Mouse (Mus musculus) layer of hippocampus, adult 18-20 months (tissue): ENCODE results near the gene Gm21761. TPM values are rescaled to one million over a fixed set of nuclear protein-coding genes. Genes with fewer than 3 reads are reported as not detected.
"Not testable (repeated sequence)": the region's sequence is repeated elsewhere in the genome, so short reads cannot be mapped to it uniquely, and the experiment has no call there.

Source experiments
- DNase-seq, 2 experiments: peaks; one replicate each; pipeline ENCODE4 v3.0.0; 2022; ENCODE audit warnings: low spot score in 2 of 2
- long read RNA-seq: library from polyadenylated mRNA; stranded (forward); transcript quantifications from one replicate; pipeline ENCODE4 v2.0.0, GENCODE M21; 2021
- total RNA-seq, 2 experiments: library from RNA; stranded (reverse); gene quantifications; 2 replicates each; pipeline ENCODE4 v1.2.3; 2021

The Gm21761 gene
- total RNA-seq, result not detected
- long read RNA-seq, result 0 reads

DNA sequence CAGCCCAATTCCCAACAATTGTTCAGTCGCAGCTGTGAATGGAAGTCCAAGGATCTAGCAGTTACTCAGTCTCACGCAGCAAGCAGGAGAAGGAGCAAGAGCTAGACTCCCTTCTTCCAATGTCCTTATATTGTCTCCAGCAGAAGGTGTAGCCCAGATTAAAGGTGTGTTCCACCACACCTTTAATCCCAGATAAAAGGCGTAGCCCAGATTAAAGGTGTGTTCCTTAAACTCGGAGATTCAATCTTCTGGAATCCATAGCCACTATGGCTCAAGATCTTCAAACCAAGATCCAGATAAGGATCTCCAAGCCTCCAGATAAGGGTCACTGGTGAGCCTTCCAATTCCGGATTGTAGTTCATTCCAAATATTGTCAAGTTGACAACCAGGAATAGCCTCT, at the start of gene Gm21761:
TSS of gene Gm21761 (minus strand) at position 101 of the 400 bp plus-strand sequence.
- not testable (repeated sequence) for DNase-seq

DNA sequence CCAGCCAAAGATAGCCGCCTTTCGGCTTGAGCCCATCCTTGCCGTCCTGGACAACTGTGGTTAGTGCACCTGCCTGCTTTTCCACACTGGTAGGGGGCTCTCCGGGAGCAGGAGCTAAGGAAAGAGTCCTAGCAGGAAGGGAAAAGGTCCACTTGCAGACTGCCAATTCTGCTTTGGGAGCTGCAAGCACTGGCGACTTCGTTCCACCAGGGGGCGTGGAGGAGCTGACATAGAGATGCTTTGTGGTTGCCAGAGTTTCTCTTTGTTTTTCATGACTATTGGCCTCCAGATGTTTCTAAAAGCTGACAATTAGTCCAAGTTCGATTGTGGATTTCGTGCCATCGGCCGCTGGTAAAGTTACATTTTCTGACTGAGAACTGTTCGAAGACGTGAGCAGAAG, 40.1 kb upstream of the Gm21761 start:
- not testable (repeated sequence) for DNase-seq

DNA sequence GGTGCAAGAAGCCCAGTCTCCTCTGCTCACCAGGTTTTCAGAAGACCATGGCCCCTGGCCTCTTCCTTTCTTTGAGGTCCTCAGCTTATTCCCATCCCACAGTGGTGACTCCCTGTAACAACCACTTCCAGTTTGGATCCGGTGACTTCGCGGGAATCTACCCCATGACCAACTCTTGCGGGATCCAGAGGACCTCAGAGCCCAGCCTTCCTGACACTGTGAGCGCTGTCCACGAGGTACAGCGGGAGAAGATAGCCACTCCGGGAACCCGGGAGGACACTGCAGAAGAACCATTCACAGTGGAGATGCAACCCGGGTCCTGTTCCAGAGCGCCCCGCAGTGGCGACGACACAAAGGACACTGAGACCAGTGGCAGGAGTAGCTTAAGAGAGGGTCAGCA, 39.1 kb upstream of the Gm21761 start:
- not testable (repeated sequence) for DNase-seq

DNA sequence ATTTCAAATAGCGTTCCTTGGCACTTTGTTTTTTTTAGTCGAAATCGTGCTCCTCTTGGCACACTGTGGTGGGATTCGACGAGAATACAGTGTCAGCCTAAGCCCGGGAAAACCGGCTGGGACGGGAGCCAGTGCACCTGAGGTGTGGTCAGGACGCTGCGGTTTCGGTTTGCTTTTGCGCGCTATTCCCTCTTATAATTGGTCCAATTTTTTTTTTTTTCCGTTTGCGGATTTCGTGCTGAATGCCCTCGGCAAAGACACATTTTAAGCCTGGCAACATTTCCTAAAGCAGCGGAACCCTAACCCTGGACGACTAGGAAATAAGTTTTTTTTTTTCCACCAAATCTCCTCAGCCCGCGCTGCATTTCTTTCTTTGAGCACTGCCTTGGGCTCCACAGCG, 36.9 kb upstream of the Gm21761 start:
- DNase-seq, result not testable (repeated sequence)

DNA sequence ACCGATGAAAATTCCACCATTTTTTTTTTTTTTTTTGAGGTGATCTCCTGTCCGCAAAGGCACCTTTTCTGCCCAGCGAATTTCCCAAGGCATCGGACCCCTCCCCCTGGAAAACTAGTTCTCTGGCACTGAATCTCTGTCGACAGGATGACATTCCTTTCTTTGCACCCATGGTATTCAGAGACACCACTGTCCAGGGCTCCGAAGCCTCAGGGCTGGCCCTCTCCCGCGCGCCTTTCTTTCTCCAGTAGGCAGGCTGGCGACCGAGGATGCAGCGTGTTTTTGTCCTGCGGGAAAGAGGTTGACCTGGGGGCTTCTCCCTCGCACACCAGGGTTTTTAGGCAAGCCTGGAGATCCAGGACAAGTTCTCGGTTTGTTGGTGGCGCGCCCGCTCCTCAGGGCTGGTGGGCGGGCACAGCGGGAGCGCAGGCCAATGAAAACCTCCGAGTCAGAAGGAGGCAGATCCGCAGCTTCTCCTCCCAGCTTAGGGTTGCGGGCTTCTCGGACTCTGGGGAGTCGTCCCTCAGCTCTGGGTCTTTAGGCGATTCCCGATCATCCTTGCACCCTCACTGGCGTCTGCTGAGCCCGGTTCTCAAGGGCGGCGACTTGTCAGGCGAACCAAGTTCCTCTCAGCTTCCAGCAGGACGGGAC, 36.4 kb upstream of the Gm21761 start:
- not testable (repeated sequence) for DNase-seq

DNA sequence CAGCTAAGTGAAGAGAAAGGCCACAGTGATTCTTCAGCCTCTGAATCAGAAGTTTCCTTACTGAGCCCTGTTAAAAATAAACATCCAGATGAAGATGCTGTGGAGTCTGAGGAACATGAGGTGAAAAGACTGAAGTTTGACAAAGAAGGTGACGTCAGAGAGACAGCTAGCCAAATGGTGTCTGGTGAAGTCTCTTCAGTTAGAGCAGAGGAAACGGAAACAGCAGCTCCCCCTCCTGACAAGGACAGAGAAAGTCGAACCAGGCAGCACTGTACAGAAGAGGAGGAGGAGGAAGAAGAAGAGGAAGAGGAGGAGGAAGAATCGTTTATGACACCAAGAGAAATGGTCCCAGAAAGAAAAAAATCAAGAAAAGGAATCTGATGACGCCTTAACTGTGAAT, 33.8 kb upstream of the Gm21761 start:
- not testable (repeated sequence) for DNase-seq

DNA sequence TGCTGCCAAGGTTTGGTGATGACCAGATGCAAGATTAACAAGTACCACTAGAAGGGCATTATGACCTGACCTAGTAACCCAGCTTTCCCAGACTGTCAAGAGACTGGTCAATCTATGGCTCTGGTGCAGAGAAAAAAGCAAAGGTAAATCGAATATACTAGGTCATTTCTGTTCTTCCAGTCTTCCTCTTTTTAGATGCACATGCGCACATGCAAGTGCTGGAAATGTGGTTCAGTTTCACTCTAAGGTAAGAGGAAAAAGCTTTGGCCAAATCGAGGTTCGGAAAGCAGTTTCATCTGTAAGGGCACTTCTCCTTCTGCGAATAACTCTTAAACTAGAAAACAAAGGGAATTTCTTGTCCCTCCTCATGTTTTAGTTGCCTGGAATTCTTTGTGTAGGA, 26.5 kb upstream of the Gm21761 start:
- not testable (repeated sequence) for DNase-seq

DNA sequence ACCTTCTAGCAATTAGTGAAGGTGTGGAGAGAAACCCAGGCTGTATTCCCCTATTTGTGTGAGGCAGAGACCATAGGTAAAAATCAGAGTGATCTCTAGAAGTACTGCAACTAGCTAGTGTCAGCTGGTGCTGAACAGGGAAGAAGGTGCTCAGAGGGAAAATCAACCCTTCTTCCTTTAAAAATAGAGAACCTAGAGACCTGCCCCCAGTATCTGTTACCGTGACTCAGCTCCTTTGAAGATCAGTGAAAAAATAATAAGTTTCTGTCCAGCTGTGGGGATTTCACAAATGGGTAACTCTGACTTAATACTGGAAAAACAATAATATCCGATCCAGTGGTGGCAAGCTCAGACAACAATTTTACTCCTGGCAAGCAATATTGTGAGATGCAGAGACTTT, 26.0 kb upstream of the Gm21761 start:
- DNase-seq, result not testable (repeated sequence)

DNA sequence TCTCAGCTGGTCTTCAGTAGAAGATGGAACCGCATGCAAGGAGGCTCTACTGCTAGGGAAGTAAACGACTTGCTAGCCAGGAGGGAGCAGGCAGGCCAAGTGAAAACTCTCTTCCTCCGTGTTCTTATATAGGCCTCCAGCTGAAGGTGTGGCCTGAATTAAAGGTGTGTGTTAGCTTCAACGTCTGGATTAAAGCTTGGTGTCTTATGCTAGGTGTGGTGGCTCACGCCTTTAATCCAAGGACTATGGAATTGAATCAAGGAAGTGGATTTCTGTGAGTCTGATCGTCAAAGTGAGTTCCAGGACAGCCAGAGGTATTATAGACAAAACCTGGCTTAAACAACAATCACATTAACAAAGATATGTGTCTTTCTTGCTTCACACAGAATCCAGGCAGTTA, 21.6 kb upstream of the Gm21761 start, which contains the start of gene B020031M17Rik:
TSS of gene B020031M17Rik (minus strand) at position 101 of the 400 bp plus-strand sequence.
- DNase-seq, result not testable (repeated sequence)

DNA sequence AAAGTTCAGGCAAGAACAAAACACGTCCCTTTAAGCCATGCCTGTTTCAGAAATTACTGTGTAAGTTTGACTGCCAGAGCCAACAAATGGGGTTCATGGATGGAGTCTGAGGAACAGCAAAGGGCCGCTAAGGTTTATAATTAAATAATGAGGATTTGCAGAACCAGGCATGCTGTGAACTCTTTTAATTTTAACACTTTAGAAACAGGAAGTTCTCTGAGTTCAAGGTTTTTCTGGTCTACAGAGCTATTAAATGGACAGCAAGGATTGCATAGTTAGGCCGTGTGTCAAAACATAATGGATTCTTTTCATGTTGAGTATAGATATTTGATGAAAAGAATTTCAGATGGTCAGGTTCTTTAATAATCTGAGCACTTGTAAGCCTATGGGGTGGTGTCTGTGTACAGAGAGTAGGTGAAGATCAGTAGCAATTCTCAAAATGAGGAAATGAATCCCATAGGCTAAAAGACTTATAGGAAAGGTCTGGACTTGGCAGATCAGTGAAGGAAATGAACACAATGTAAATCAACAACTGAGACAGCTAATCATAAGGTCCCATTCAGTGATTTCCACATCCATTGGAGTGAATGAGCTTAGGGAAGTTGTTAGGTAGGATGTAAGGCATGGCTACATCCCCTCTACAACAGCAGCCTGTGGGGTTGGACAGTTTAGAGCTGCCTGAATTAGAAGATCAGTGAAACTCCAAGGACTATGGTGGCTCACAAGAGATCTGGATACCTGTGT, 4.3 kb downstream of the Gm21761 start:
- not testable (repeated sequence) for DNase-seq

DNA sequence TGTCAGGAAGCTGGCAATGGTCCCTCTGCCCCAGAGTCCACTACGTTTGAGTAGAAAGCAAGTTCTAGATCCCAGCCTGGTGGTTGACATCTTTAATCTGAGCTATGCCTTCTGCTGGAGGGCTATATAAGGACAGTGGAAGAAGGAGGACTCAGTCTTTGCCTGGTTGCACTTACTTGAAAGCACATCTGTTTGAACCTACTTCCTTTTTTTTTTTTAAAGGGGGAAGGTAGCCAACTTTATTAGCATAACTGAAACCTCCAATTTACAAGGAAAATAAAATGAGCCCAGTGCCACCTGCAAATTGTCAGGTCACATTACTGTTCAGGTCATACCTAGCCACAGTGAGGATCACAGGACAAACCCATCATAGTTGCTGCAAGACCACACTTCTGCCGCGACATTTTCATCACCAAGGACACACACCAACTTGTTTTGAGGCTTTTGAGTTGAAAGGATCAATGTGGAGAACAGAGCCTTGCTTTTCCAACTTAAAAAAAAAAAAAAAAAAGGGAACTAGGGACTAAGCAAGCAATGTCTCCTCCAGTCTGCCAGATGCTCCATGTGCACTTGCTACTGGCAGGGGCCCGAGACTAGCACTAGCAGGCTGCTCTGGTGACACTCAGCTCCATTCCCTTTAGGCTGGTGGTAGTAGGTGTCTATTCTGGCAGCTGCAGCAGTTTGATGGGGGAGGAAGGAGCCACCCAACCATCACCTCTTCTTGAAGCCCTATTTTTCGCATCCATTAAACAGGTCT, 11.9 kb downstream of the Gm21761 start:
- DNase-seq, result not testable (repeated sequence)

DNA sequence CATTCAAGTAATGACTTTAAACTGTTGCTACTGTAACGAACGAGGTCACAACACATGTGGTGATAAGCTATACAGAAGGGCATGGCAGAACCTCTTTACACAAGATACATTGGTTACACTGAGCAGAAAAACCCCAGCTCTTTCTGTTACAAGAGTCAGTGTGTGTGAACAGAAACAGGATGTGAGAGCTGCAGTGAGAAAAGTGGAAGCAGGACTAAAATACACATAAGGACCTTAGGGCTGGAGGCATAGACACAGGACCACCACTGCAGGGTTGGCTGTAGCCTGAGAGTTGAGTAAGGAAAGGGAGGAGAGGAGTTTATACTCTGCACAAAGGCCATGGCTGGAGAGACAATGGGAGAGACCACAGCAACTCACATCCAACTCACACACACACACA, 12.6 kb downstream of the Gm21761 start:
- not testable (repeated sequence) for DNase-seq

DNA sequence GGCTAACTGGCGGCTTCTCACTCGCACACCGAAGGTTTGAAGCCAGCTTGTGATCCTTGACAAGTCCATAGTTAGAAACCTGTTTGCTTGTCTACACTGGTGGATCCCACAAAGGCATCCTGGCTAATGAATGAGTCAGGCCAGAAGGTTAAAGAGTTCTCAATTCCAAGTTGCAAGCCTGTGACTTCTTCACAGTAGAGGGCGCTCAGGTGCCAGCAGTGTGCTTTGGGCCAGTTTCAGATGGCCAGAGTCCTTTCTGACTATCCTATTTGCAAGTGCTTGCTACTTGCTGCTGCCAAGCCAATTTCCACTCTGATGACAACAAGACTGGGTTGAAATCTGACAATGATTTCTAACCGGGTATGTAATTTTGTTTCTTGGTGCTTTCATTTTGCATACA, 30.5 kb downstream of the Gm21761 start:
- not testable (repeated sequence) for DNase-seq

DNA sequence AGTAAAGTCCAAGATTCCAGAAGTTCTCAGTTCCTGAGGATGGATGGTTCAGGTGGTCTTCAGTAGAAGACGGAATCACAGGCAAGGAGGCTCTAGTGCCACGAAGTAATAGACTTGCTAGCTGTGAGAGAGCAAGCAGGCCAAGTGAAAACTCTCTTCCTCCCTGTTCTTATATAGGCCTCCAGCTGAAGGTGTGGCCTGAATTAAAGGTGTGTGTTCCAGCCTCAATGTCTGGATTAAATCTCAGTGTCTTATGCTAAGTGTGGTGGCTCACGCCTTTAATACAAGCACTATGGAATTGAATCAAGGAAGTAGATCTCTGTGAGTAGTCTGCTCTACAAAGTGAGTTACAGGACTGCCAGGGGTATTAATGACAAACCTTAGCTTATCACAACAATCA, 34.4 kb downstream of the Gm21761 start, which contains the start of gene Tcstv1:
TSS of gene Tcstv1 (minus strand) at position 101 of the 400 bp plus-strand sequence.
- not testable (repeated sequence) for DNase-seq

DNA sequence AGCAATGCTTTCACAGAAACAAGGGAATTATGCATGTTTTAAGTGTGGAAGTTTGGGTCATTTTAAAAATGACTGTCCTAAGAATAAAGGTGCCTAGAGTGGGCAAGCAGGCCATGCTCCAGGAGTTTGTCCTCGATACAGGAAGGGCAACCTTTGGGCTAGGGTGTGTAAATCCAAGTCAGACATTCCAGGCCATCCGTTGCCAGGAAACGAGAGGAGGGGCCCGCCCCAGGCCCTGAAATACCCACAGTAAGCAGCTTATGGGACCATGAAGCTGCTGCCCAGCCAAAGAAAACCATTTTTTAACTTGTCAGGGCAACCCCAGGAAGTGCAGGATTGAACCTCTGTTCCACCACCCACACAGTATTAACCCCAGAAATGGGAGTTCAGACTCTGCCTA, 42.2 kb downstream of the Gm21761 start:
- DNase-seq, result not testable (repeated sequence)

DNA sequence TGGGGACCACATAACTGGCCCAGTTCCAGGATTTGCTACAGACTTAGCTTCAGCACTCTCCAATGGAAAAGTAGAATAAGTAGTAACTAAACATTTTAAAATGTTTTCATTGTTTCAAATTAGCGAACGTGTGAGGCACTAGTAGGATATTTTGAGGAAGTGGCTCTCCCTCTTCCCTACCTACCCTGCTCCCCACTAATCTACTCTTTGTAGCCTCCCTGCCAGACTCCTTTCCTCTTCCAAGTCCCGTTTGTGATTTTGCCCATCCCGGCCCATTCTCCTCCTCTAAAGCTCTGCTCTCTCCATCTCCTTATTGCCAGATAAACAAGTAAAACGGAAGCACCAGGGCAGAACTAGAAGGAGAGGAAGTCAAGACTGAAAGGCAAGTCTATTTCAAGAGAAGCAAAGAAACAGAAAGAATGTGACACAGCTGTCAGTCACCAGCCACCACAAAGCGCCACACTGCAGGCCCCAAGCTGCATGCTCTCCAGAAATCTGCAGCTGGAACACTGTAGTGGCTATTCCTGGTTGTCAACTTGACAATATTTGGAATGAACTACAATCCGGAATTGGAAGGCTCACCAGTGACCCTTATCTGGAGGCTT, 64.6 kb downstream of the Gm21761 start:
- DNase-seq, result not testable (repeated sequence)

DNA sequence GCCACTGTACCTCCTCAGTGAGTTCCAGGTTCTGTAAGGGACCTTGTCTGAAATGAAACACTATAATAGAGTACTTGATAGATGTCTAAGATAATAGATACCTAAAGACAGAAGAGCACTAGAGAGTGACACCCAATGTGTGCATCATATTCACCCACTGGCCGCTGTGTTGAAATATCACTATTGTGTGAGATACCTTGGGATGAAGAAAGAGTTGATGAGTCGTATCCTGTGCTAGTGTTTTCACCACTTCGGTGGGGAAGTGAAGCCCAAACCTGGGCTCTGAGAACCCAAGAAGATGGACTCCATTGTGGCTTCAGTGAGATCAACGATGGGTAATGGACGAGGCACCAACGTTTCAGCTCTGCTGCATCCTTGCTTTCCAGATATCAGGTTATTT, 66.7 kb downstream of the Gm21761 start:
- DNase-seq, result not testable (repeated sequence)
